Mouse (Mus musculus): Measurements from ENCODE around the gene Emc9. TPM values are rescaled to one million over a fixed set of nuclear protein-coding genes. Genes with fewer than 3 reads are reported as not detected.

Emc9 gene
- total RNA-seq, 4 experiments from 2014 or later, result 48.3 to 57.7 (median 53.8) TPM

DNA sequence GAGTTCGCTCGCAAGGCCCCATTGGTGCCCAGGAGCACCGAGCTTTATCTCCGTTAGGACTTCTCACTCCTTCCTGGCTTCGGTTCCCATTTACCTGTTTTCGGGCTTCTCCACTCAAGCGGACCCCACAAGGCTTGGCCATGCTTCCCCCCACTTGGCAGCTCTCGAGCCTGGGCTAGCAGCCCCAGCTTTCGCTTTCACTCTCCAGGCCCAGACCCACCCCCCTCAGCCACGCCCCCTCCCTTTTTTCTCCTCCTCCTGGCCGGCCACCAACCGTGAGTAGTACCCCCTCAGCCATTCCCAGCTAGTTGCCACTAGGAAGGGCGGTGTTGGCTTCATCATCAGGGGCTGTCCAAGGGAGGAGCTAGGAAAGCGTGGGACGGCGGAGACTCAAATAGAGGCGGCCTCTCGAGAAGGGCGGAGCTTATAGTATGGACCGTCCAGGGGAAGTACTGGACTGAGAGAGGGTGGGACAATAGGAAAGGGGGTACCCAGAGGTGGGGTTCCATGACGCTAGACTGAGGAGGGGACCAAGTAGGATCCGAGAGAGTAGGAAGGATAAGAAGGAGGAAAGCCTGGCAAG, 5.7 kb upstream of the Emc9 start, which contains the start of gene Psme2:
Gene Psme2 (minus strand): TSS at position 366 of the 583 bp plus-strand sequence.
- peak; percentile 89 to 96 for DNase-seq (ENCODE audit: low spot score in 2 of 2)

DNA sequence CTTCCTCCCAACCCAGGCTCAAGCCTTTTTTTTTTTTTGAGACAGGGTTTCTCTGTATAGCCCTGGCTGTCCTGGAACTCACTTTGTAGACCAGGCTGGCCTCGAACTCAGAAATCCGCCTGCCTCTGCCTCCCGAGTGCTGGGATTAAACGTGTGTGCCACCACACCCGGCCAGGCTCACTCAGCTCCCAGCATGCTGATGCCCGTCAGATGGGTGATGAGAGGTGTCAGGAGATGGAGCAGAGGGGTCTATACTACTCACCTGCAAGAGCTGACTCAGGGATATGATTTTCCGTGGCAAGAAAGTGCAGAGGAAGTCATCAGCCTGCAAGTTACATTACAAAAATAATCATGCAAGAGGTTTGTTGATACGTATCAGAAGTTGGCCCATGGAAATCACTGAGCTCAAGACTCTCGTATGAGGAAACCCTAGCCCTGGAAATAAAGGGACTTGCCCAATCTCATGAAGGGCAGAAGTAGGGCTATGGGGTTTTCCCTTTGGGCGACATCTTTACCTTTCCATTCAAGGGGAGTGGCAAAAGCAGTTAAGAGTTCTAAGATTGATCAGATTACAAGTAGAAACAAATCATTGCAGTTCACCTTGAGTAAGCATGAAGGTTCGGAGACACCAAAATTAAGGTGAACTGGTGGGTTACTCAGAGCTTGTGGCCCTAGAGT, 4.8 kb upstream of the Emc9 start:
- DNase-seq (ENCODE audit: low spot score in 2 of 2), result no peak

DNA sequence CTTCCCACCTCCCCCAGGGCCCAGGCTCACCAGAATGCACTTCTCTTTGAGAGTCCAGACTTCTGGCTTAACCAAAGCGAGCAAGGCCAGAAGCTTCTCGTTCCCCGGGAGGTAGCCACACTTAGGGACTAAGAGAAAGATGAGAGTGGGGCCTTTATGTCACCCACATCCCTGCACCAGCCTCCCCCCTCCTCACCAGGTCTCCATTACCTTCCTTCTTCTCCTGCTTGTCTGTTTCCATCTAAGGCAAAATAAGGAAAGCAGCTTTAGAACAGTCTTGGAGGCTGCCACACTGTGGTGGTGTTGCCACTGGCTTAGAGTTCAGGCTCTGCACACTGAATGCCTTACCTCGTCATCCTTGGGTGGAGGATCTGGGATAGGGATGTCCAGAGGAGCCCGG, 4.2 kb upstream of the Emc9 start:
- no peak for DNase-seq (ENCODE audit: low spot score in 2 of 2)

DNA sequence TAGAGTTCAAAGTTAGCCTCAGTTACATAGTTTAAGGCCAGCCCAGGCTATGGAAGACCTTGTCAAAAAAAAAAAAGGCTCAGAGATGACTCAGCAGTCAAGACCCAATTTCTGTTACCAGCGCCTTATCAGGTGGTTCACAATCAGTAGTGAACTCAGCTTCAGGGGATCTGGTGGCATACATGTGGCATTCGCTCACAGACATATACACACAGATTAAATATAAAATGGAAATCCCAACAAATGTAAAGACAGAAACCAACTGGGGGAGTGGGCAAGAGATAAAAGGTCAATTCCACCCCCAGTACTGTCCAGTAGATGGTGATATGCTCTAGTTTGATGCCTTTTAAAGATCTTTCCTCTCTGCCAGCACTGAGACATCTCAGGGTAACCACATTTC, 1.0 kb upstream of the Emc9 start:
- no peak for DNase-seq (ENCODE audit: low spot score in 2 of 2)

DNA sequence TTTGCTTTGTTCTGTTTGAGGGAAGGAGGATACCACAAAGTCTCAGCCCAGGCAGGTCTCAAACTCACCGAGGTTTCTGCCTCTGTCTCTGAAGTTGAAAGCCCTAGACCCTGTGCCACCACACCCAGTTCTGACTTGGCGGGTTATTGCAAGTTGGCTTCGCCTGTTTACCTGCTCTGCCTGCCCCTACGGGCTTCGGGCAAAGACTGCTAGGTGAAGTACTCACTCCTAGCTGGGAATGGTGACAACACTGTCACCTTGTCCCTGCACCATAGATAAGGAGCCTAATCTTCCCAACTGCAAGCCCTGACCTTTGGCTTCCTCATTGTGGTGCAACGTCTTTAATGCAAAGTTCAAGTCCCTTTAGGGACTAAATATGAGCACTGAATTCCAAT, 461 bp upstream of the Emc9 start:
- no peak for DNase-seq (ENCODE audit: low spot score in 2 of 2)

DNA sequence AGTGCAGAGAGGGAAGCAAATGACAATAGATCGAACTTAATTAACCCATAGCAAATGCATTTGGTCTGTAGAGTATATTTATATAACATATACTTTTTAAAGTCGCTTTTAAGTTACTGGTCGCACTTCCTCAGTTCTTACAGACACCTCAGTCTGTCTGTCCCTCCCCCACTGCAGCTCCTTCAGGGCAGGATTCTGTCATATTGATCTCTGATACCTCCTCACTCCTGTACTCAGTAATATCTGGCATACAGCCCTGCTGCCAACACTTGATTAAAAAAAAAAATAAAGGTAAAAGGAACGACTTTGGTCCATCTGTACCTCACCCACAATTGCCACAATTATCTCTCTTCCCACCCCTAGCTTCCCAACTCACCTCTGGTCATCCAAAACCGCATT, 800 bp downstream of the Emc9 start:
- DNase-seq (ENCODE audit: low spot score in 2 of 2), result no peak

DNA sequence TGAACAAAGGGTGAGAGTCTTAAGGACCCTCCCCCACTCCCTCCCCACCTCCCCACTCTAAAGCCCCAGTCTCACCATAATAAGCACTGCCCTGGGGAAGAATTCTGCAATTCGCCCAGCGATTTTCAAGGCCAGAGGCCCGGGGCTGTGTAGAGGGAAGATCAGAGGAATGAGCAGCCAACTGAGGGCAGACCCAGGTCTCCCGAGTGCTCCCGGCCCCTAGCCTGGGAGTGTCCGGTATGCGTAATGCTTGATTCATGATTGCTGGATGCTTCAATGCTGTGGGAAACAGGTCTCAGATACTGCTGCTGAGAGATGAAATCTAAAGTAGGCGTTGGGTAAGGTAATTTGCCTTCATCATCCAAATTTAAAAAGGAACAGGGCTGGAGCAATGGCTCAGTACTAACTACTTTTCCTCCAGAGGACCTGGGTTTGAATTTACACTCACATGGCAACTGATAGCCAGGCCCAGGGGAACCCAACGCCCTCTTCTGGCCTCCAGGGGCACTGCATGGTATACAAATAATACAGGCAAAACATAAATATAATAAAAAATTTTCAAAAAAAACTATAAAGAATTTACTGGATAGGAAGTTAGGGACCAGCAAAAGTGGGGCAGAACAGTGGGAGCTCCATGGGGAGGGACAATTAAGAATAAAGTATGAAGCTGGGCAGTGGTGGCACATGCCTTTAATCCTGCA, 3.0 kb downstream of the Emc9 start:
- DNase-seq (ENCODE audit: low spot score in 2 of 2), result no peak

DNA sequence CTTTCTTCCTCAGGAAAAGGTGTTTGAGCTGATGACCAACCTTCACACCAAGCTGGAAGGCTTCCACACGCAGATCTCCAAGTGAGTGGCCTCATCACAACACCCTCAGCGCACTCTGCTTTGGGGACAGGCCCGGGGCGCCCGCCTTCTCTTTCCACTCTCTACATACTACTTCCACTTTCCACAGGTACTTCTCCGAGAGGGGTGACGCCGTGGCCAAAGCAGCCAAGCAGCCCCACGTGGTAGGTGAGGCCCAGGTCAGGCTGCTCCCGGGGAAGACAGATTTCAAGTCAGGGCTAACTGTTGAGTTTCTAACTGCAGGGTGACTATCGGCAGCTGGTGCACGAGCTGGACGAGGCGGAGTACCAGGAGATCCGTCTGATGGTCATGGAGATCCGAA, 4.4 kb downstream of the Emc9 start:
- no peak for DNase-seq (ENCODE audit: low spot score in 2 of 2)

DNA sequence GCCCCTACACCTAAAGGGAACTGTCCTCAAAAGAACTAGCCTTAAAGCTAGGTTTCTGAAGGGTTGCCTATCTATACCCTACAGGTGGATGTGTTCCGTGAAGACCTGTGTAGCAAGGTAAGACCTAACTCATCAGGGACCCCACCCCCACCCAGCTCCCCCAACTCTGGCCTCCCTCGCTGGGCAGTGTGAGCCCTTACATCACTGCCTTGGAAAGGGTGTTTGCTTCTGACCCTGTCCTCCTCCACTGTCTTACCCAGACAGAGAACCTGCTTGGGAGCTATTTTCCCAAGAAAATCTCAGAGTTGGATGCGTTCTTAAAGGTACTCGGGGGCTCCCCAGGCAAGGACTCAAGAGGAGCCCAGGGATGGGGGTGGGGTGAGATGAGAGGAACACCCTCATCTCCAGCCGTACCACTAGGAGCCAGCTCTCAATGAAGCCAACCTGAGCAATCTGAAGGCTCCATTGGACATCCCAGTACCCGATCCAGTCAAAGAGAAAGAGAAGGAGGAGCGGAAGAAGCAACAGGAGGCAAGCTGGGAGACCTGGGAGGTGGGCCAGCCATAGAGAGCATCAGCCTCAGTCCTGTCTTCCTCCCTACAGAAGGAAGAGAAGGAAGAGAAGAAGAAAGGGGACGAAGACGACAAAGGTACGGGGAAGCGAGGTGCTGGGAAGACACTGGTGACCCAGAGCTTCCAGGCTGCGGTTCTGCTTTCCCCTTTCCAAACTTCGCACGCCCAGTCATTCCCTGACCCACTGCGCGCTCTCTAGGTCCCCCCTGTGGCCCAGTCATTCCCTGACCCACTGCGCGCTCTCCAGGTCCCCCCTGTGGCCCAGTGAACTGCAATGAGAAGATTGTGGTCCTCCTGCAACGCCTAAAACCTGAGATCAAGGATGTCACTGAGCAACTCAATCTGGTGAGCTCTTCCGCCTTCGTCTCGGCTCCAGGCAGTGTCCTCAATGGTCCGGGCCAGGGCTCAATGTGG, 5.3 kb downstream of the Emc9 start:
- no peak for DNase-seq (ENCODE audit: low spot score in 2 of 2)

DNA sequence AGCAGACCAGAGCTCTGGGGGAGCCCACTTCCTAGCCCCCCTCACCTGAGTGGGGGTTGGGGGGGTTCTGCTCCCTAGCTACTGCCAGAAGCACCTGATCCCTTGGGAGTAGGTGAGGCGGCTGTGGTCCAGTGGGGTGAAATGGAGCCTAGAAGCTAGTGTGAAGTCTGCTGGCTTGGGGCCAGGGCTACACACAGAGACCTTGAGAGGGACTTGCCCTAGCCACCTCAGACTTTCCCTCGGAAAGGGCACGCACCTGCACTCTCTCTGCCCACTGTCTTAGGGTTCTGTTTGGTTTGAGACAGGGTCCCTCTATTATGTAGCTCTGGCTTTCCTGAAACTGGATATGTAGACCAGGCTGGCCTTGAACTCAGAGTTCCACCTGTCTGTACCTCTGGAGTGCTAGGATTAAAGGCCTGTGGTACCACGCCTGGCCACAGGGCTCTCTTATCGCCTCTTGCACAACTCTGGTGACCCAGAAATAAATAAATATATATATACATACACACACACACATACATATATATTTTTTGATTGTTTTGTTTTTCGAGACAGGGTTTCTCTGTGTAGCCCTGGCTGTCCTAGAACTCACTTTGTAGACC, 6.3 kb downstream of the Emc9 start:
- DNase-seq (ENCODE audit: low spot score in 2 of 2), result peak in 1 of 2 experiments; percentile 36

DNA sequence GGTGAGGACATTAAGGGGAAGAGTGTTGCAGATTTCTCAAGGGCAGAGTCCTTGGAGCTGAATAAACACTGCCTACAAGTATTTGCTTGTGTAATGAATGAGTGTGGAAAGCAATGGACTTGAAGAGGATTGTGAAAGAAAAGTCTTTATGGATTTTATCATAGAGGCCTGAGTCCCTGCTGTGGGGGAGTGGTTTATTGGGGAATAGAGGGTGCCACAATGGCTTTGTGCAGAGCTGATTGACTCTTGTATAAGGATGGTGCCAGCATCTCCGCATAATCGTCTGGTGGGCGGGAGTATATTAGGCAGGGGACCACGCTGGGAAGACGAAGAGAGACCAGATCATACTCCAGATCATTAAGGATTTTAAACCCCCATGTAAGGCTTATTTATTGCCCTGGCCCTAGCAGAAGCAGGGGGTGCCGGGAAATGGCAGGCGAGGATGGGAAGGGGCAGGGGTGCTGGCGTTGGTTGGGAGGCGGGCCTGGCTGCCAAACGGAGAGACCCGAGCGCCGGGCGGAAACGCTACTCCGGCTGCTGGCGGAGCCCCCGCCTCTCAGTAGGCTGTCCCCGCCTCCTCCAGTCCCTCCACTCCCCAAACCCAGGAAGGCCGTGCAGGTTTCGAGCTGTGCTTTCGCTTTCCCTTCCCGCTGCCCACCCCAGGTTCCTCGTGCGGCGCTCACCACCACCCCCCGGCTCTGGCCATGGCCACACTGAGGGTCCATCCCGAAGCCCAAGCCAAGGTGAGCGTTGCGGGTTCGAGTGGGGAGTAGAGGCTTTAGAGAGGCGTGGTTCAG, 7.0 kb downstream of the Emc9 start, which contains the start of gene Psme1:
Gene Psme1 (plus strand): TSS at position 253 of the 797 bp plus-strand sequence.
- DNase-seq (ENCODE audit: low spot score in 2 of 2), result peak; percentile 54 to 62

DNA sequence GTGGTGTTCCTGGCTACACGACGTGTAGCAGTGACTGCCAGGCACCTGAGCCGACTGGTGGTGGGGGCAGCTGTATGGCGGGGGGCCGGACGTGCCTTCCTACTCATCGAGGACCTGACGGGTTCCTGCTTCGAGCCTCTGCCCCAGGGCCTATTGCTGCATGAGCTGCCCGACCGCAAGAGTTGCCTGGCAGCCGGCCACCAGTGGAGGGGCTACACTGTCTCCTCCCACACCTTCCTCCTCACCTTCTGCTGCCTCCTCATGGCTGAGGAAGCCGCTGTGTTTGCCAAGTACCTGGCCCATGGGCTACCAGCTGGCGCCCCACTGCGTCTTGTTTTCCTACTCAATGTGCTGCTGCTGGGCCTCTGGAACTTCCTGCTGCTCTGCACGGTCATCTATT, 8.7 kb downstream of the Emc9 start:
- DNase-seq (ENCODE audit: low spot score in 2 of 2), result peak; percentile 52 to 55

DNA sequence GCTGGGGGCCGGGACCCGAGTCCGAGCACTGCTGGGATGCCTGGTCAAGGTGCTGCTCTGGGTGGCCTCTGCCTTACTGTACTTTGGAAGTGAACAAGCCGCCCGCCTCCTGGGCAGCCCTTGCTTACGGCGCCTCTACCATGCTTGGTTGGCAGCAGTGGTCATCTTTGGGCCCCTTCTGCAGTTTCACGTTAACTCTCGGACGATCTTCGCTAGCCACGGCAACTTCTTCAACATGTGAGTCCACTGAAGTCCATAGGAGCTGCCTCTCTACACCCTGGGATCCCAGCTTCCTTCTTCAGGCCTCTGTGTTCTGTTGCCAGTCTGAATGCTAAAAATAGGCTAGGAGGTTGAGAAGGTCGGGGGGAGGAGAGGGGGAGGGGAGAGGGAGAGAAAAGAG, 9.4 kb downstream of the Emc9 start:
- no peak for DNase-seq (ENCODE audit: low spot score in 2 of 2)

DNA sequence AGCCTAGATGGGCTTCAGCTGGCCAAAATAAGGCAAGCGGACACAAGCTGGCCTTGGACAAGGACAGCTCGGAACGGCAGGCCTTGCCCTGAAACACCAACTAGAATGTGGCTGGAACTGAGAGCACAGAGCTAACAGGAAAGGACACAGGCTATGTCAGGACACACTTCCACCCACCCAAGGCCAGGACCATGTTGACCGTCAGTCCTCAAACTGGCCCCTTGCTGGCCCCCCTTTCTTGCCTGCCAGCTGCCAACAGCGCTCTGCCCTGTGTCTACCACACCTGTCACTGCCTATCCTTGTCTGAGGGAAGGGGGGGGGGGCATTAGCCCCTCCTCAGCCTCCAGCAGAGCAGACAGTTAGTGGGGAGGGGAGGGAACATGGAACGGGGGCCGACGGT, 9.8 kb downstream of the Emc9 start, which contains the start of gene Fitm1:
Gene Fitm1 (plus strand): TSS at position 316 of the 400 bp plus-strand sequence.
- DNase-seq (ENCODE audit: low spot score in 2 of 2), result no peak

DNA sequence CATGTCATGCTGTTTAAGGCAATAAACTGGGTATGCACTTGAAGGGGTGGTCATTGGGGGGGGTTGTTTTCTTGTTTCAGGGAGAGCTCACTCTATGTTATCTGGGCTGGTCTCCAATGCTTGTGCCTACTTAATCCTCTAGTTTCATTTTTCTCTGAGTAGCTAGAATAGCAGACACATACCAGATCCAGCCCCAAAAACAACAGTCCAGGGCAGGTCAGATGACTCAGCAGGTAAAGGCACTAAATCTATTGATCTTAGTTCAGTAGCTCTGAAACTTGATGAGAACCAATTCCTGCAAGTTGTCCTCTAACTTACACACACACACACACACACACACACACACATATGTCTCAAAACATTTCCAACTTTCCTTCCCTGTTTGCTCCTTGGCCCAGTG, 13.3 kb downstream of the Emc9 start:
- no peak for DNase-seq (ENCODE audit: low spot score in 2 of 2)

DNA sequence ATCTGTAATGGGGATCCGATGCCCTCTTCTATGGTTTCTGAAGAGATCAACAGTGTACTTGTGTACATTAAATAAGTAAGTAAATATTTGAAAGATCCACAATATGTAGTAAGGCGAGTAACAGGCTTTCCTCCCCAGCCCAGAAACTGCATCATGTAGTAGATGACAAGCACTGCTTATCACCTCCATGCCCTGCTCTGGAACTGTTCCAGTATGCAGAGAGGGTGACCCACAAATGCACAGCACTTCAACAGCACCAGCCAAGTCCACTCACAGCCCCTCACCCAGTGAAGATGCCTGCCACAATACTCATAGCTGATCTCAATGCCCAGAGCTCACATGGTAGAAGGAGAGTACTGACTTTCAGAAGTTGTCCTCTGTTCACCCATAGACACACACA, 14.5 kb downstream of the Emc9 start:
- DNase-seq (ENCODE audit: low spot score in 2 of 2), result no peak

DNA sequence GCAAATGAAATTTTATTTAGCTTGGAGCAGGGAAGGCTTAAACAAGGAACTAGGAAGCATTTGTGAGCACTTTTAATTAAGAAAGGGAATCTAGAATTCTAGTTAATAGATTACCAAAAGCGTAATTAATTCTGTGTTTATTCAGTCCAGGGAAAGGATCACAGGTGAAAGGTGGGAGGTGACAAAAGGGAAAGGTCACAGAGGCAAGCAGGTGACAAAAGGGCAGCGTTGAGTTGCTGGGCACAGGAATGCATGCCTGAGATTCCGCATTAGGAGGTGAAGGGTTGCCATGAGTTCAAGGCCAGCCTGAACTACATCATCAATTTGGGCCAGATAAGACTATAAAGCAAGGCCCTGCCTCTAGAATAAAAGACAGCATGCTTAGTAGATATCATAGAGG, 17.6 kb downstream of the Emc9 start:
- DNase-seq (ENCODE audit: low spot score in 2 of 2), result no peak

DNA sequence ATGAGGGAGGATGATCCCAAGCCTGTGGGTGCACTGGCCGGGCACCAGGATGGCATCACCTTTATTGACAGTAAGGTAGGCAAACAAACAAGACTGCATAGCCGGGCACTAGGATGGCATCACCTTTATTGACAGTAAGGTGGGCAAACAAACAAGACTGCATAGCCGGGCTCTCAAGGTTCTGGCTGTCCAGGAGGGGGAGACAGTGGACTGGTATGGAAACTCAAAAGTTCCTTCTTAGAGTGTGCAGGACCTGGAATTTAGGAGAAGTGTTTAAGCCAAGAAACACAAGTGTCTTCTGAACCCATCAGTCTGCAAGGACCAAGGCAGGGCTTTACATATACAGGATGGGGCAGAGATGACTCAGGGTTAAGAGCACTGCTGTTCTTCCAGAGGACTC, 19.4 kb downstream of the Emc9 start:
- DNase-seq (ENCODE audit: low spot score in 2 of 2), result no peak

DNA sequence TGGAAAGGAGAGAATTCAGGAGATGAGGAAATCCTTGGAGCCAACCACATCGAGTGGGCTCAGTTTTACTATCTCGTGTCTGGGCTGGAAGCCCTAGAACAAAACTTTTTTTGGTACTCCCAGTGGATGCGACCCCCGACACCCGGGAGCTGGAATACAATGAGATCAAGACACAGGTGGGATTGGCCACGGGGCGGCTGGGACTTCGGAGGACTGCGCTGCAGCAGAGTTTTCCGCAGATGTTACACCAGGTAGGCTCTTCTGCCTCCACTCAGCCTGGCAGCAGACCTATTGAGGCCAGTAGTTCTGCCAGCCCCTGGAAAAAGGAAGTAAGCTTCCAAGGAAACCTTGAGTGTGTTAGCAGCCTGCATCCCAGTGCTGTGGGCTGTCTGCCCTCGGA, 21.9 kb downstream of the Emc9 start:
- DNase-seq (ENCODE audit: low spot score in 2 of 2), result no peak

DNA sequence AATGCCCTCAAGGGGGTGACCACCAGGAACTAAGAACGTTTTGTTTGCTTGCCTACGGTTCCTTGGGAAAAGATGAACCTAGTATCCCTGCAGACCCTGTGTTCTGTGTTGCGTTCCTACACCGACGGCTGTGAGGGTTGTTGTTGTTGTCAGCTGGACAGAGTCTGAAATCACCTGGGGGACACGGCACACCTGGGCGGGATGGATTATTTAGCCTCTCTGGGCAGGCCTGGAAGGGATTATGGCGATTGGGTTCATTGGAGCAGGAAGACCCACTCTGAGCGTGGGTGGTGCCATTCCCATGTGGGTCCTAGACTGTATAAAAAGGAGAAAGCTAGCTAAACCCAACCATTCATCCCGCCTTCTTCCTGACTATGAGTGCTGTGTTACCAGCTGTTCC, 23.2 kb downstream of the Emc9 start:
- DNase-seq (ENCODE audit: low spot score in 2 of 2), result no peak
